Mouse (Mus musculus) heart, adult 2 months (tissue): ENCODE data around the gene Vps25. TPM values are rescaled to one million over a fixed set of nuclear protein-coding genes. Genes with fewer than 3 reads are reported as not detected.

ENCODE experiments used
- DNase-seq, 2 experiments: peaks; one replicate each; pipeline ENCODE4 v3.0.0; 2021
- H3K27ac ChIP-seq: fragments of 200-600 bp; 2 replicates; pipeline ENCODE4 v1.8.1; 2022
- H3K27me3 ChIP-seq: fragments of 200-500 bp; 2 replicates; pipeline ENCODE4 v1.6.1; 2012; ENCODE audit warnings: mild to moderate bottlenecking, low read length, inconsistent platforms, mixed read lengths; ENCODE audit not compliant: control insufficient read depth, insufficient read depth
- H3K36me3 ChIP-seq: fragments of 200-500 bp; 2 replicates; pipeline ENCODE4 v1.6.1; 2012; ENCODE audit warnings: low read length, inconsistent platforms; ENCODE audit not compliant: control insufficient read depth, insufficient read depth
- H3K4me1 ChIP-seq: fragments of 200-500 bp; 2 replicates; pipeline ENCODE4 v1.6.1; 2011; ENCODE audit warnings: low read length; ENCODE audit not compliant: control insufficient read depth, insufficient read depth
- H3K4me3 ChIP-seq: fragments of 200-600 bp; 2 replicates; pipeline ENCODE4 v1.8.1; 2022
- H3K79me2 ChIP-seq: fragments of 200-500 bp; replicated peaks from 2 replicates; pipeline ENCODE4 v1.6.1; 2012; ENCODE audit warnings: mild to moderate bottlenecking, inconsistent platforms, low read length, moderate library complexity, mixed read lengths; ENCODE audit not compliant: control insufficient read depth, insufficient read depth
- H3K9ac ChIP-seq: fragments of 200-500 bp; 2 replicates; pipeline ENCODE4 v1.6.1; 2012; ENCODE audit warnings: low read depth, mild to moderate bottlenecking, control low read depth, inconsistent platforms, low read length, mixed read lengths
- CTCF ChIP-seq: fragments of 200-600 bp; IDR thresholded peaks from 2 replicates; pipeline ENCODE4 v1.8.1; 2022; ENCODE audit warnings: antibody characterized with exemption, mild to moderate bottlenecking, moderate library complexity
- EP300 ChIP-seq: fragments of 200-500 bp; IDR thresholded peaks from 2 replicates; pipeline ENCODE4 v1.6.1; 2011; ENCODE audit warnings: low read depth, low read length, control low read depth; ENCODE audit not compliant: insufficient read depth
- POLR2A ChIP-seq: fragments of 200-500 bp; IDR thresholded peaks from 2 replicates; pipeline ENCODE4 v1.6.1; 2011; ENCODE audit warnings: mild to moderate bottlenecking, low read depth, low read length, control low read depth; ENCODE audit not compliant: insufficient read depth
- WGBS: fragments of 180-500 bp; shearing (Covaris S2); methylation state at CpG from one replicate; pipeline ENCODE4 v1.1.7; 2018; 5-methylcytosine and 5-hydroxymethylcytosine counted together
- intact Hi-C: fragments of 180-260 bp; cut with DNase I; formaldehyde crosslinking; loops from one replicate; pipeline ENCODE4 v1.15.1; 2025
- polyA plus RNA-seq: library from polyadenylated mRNA; depleted of rRNA; stranded (reverse); fragments of >200 nt; gene quantifications from 2 replicates; pipeline ENCODE4 v1.2.3, GENCODE M21; 2012
- total RNA-seq, 2 experiments: library from RNA; stranded (reverse); gene quantifications; 2 replicates each; pipeline ENCODE4 v1.2.3; 2021

Vps25 gene
- total and polyA plus RNA-seq, 3 experiments: 82.5 to 90.1 (median 83.2) TPM

- Histone ChIP-seq H3K9ac (peak overlapping the region; percentile 29; the same call in 1 of the 2 replicates), H3K27ac (peak overlapping the region; percentile 88), H3K79me2 (no peaks in the 10 kb centered on the region), H3K4me3 (no peak overlapping the region), H3K27me3 (no peaks in the 10 kb centered on the region), H3K36me3 (peaks cover 11% of the 10 kb centered on the region), H3K4me1 (peaks cover 15% of the 10 kb centered on the region)
- DNase-seq: peak in 1 of 2 experiments; percentile 66
- 42% methylated on average over 13 of the region's 13 CpGs for WGBS
- intact Hi-C loops: no loop called here
- TF ChIP-seq CTCF (no peak), POLR2A (no peak; the same call in 1 of the 2 replicates), EP300 (peak; percentile 31)
These were observed 2.6 kb downstream of the Vps25 start for GRCm38 (mm10) chr11:101255826-101256775.

GRCm38 (mm10) chr11:101259261-101259712 is 5.8 kb downstream of the Vps25 start:
- H3K27ac ChIP-seq: peak overlapping the region; percentile 86

GRCm38 (mm10) chr11:101259948-101260825 is 6.7 kb downstream of the Vps25 start, which contains the start of gene Wnk4:
TSS of gene Wnk4 (plus strand) at chr11:101260567.
- no peaks in the 10 kb centered on the region; the same call in 1 of the 2 replicates for H3K27me3 ChIP-seq
- H3K27ac ChIP-seq: peak within 1 kb of the TSS; percentile 86
- peak; percentile 77 to 79 for DNase-seq
- H3K79me2 ChIP-seq: no peaks in the 10 kb centered on the region
- TF ChIP-seq POLR2A (peak; percentile 79), EP300 (peak; percentile 11; the same call in 1 of the 2 replicates), CTCF (no peak)
- H3K4me3 ChIP-seq: peak within 1 kb of the TSS; percentile 78
- H3K9ac ChIP-seq: peak within 1 kb of the TSS; percentile 89
- H3K4me1 ChIP-seq: peaks cover 11% of the 10 kb centered on the region
- H3K36me3 ChIP-seq: peaks cover 5% of the 10 kb centered on the region
- intact Hi-C loops: no loop called here
- 2% methylated on average over 43 of the region's 43 CpGs for WGBS

More at GRCm38 (mm10) chr11:101259261-101259712, 5.8 kb downstream of the Vps25 start:
- H3K4me1 ChIP-seq: peaks cover 11% of the 10 kb centered on the region
- no peaks in the 10 kb centered on the region; the same call in 1 of the 2 replicates for H3K27me3 ChIP-seq
- peaks cover 9% of the 10 kb centered on the region for H3K36me3 ChIP-seq
- peak in 1 of 2 experiments; percentile 56 for DNase-seq
- TF ChIP-seq CTCF (no peak), POLR2A (no peak), EP300 (no peak)
- H3K4me3 ChIP-seq: no peak overlapping the region
- H3K79me2 ChIP-seq: no peaks in the 10 kb centered on the region
- peak overlapping the region; percentile 10; the same call in 1 of the 2 replicates for H3K9ac ChIP-seq
- intact Hi-C loops: no loop called here
- 22% methylated on average over 6 of the region's 6 CpGs for WGBS

GRCm38 (mm10) chr11:101260826-101261380 is 7.4 kb downstream of the Vps25 start:
- H3K9ac ChIP-seq: peak overlapping the region; percentile 89
- no peak for TF ChIP-seq POLR2A
- TF ChIP-seq EP300: no peak
- no peak for TF ChIP-seq CTCF
- under 1% methylated on average over 30 of the region's 30 CpGs for WGBS
- DNase-seq: no peak
- H3K36me3 ChIP-seq: peaks cover 5% of the 10 kb centered on the region
- peak overlapping the region; percentile 86 for H3K27ac ChIP-seq
- intact Hi-C loops: no loop called here
- no peaks in the 10 kb centered on the region; the same call in 1 of the 2 replicates for H3K27me3 ChIP-seq
- H3K79me2 ChIP-seq: no peaks in the 10 kb centered on the region
- H3K4me1 ChIP-seq: peaks cover 11% of the 10 kb centered on the region
- H3K4me3 ChIP-seq: peak overlapping the region; percentile 78

GRCm38 (mm10) chr11:101262272-101262967 is 8.9 kb downstream of the Vps25 start:
- Histone ChIP-seq H3K36me3 (peaks cover 3% of the 10 kb centered on the region), H3K27ac (no peak overlapping the region), H3K9ac (no peak overlapping the region), H3K27me3 (no peaks in the 10 kb centered on the region; the same call in 1 of the 2 replicates), H3K79me2 (no peaks in the 10 kb centered on the region), H3K4me3 (no peak overlapping the region), H3K4me1 (peaks cover 8% of the 10 kb centered on the region)
- TF ChIP-seq CTCF (no peak), POLR2A (no peak), EP300 (no peak)
- WGBS: 20% methylated on average over 24 of the region's 24 CpGs
- intact Hi-C loops: loop anchor here (2.0 kb wide), 1 partner anchor 14 kb away; no protein-coding TSS in a partner anchor
- no peak for DNase-seq
